Mouse (Mus musculus): ENCODE measurements around the gene Zfp366. TPM values are rescaled to one million over a fixed set of nuclear protein-coding genes. Genes with fewer than 3 reads are reported as not detected.

The Zfp366 gene
- total RNA-seq, 2 experiments from 2014 or later, result 2.8 to 3.8 TPM

GRCm38 (mm10) chr13:99185573-99185972, 950 bp downstream of the Zfp366 start:
- peak in 1 of 2 experiments; percentile 24 for DNase-seq
- intact Hi-C loops (cut with DNase I), result loop anchor here (5.0 kb wide), 1 partner anchor 42 kb away; no protein-coding TSS in a partner anchor

- DNase-seq, result no peak
- intact Hi-C loops (cut with DNase I), result loop anchor here (5.0 kb wide), 1 partner anchor 41 kb away; no protein-coding TSS in a partner anchor
Observed at GRCm38 (mm10) chr13:99186138-99186853, 1.7 kb downstream of the Zfp366 start.

GRCm38 (mm10) chr13:99186859-99187258, 2.2 kb downstream of the Zfp366 start:
- intact Hi-C loops (cut with DNase I), result loop anchor here (5.0 kb wide), 1 partner anchor 40 kb away; no protein-coding TSS in a partner anchor
- DNase-seq, result no peak

- intact Hi-C loops (cut with DNase I), result loop anchor here (5.0 kb wide), 1 partner anchor 40 kb away; no protein-coding TSS in a partner anchor
- no peak for DNase-seq
Observed at GRCm38 (mm10) chr13:99187456-99187855, 2.8 kb downstream of the Zfp366 start.

- DNase-seq, result no peak
- intact Hi-C loops (cut with DNase I), result loop anchor here (5.0 kb wide), 1 partner anchor 39 kb away; no protein-coding TSS in a partner anchor
Observed at GRCm38 (mm10) chr13:99188625-99189024, 4.0 kb downstream of the Zfp366 start.

GRCm38 (mm10) chr13:99189671-99190070, 5.0 kb downstream of the Zfp366 start:
- DNase-seq, result no peak
- intact Hi-C loops (cut with DNase I), result loop anchor here (5.0 kb wide), 1 partner anchor 38 kb away; no protein-coding TSS in a partner anchor

GRCm38 (mm10) chr13:99190466-99190865, 5.8 kb downstream of the Zfp366 start:
- peak in 1 of 2 experiments; percentile 38 for DNase-seq
- intact Hi-C loops (cut with DNase I), result no loop called here

- no peak for DNase-seq
- intact Hi-C loops (cut with DNase I), result no loop called here
Observed at GRCm38 (mm10) chr13:99191063-99191462, 6.4 kb downstream of the Zfp366 start.

GRCm38 (mm10) chr13:99196314-99196713, 11.7 kb downstream of the Zfp366 start:
- DNase-seq, result no peak
- intact Hi-C loops (cut with DNase I), result no loop called here

- no peak for DNase-seq
- intact Hi-C loops (cut with DNase I), result no loop called here
Observed at GRCm38 (mm10) chr13:99196865-99197264, 12.2 kb downstream of the Zfp366 start.

- intact Hi-C loops (cut with DNase I), result no loop called here
- DNase-seq, result no peak
Observed at GRCm38 (mm10) chr13:99201647-99202574, 17.3 kb downstream of the Zfp366 start.

GRCm38 (mm10) chr13:99207214-99207613, 22.6 kb downstream of the Zfp366 start:
- DNase-seq, result no peak
- intact Hi-C loops (cut with DNase I), result no loop called here

GRCm38 (mm10) chr13:99209859-99210258, 25.2 kb downstream of the Zfp366 start:
- DNase-seq, result no peak
- intact Hi-C loops (cut with DNase I), result no loop called here

- DNase-seq, result no peak
- intact Hi-C loops (cut with DNase I), result no loop called here
Observed at GRCm38 (mm10) chr13:99210837-99211236, 26.2 kb downstream of the Zfp366 start.

GRCm38 (mm10) chr13:99212976-99213375, 28.4 kb downstream of the Zfp366 start:
- intact Hi-C loops (cut with DNase I), result no loop called here
- DNase-seq, result no peak

- no peak for DNase-seq
- intact Hi-C loops (cut with DNase I), result no loop called here
Observed at GRCm38 (mm10) chr13:99216005-99216404, 31.4 kb downstream of the Zfp366 start.

- intact Hi-C loops (cut with DNase I), result no loop called here
- DNase-seq, result no peak
Observed at GRCm38 (mm10) chr13:99217984-99218383, 33.4 kb downstream of the Zfp366 start.

GRCm38 (mm10) chr13:99219586-99219985, 35.0 kb downstream of the Zfp366 start:
- no peak for DNase-seq
- intact Hi-C loops (cut with DNase I), result no loop called here

- intact Hi-C loops (cut with DNase I), result no loop called here
- no peak for DNase-seq
Observed at GRCm38 (mm10) chr13:99221996-99222395, 37.4 kb downstream of the Zfp366 start.

- no peak for DNase-seq
- intact Hi-C loops (cut with DNase I), result no loop called here
Observed at GRCm38 (mm10) chr13:99222476-99222875, 37.9 kb downstream of the Zfp366 start.

- no peak for DNase-seq
- intact Hi-C loops (cut with DNase I), result no loop called here
Observed at GRCm38 (mm10) chr13:99223321-99223884, 38.8 kb downstream of the Zfp366 start.

Measured in gastrocnemius, postnatal 36 days (tissue).